Mouse (Mus musculus) 3T3-L1 (cell line): ENCODE measurements around the gene Ube2m.
A peak's percentile ranks its signal among the peaks of the same experiment; 100 is the strongest.

Experiments
- DNase-seq: peaks from one replicate; pipeline ENCODE4 v3.0.0-alpha.2; 2015; ENCODE audit warnings: low read depth, low spot score

Gene Ube2m

DNA sequence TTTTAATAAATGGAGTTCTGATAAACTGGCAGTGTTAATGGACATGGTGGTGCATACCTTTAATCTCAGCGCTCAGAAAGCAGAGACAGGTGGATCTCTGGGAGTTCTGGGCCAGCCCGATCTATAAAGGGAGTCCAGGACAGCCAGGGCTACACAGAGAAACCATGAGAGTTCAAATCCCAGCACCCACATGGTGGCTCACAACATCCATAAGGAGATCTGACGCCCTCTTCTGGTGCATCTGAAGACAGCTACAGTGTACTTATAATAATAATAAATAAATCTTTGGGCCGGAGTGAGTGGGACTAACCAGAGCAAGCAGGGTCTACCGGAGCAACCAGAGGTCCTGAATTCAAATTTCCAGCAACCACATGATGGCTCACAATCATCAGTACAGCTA, 34.7 kb downstream of the Ube2m start:
- no peak for DNase-seq

DNA sequence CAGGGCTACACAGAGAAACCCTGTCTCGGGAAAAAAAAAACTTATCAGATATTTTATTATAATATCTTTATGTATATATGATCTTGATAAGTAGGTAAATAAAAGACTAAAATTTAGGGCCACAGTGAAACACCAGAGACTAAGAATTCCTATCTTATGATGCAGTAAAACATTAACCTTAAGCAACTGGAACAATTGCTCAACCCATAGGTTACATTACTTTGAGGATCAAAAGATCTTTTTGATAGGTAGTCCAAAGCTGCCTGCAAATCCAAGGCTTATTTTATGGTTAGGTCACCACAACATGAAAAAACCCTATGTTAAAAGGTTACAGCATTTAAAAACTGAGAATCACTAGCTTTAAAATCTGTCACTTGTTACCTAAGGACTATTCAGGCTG, 36.5 kb downstream of the Ube2m start:
- no peak for DNase-seq

DNA sequence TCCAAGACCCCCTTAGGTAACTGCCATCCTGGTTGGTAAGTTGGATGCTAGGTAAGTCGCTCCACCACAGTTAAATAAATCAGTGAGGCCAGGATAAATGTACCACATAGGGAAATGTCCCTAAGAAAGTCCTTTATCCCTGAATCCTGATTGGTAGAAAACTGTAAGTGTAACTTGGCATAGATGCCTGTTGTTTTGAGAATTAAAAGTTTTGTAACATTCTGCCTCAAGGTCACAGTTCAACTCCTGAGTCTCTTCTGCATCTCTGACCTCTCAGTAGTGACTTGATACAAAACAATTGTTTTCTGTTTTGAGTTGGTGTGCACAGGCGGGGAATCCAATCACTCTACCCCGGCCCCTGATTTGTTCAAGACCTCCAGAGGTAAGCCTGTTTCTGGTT, 39.2 kb downstream of the Ube2m start, which contains the start of gene Trim28:
TSS of gene Trim28 (plus strand) at position 264 of the 400 bp plus-strand sequence.
- DNase-seq, result no peak

- DNase-seq, result no peak
Measured at GRCm38 (mm10) chr7:12998053-12998452, 40.0 kb downstream of the Ube2m start, which contains the start of gene Slc27a5. Slc27a5 (minus strand) TSS chr7:12998192.

DNA sequence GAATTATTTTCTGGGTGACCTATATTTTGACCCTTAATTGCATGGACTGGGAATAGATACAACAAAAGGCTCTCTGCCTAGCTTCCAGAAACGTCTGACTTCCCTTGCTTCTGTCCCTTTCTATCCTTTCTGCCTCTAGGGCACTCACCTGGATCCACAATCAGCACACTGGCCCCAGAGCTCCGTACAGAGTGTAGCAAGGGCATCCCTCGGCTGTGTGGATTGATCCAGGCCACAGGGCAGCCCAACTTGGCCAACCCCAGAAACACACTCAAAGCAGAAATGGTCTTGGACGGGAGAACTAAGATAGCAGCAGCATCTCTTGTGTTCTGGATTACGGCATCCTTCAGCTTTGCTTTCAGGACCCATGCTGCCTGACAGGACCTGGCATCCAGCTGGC, 40.8 kb downstream of the Ube2m start:
- DNase-seq, result no peak

DNA sequence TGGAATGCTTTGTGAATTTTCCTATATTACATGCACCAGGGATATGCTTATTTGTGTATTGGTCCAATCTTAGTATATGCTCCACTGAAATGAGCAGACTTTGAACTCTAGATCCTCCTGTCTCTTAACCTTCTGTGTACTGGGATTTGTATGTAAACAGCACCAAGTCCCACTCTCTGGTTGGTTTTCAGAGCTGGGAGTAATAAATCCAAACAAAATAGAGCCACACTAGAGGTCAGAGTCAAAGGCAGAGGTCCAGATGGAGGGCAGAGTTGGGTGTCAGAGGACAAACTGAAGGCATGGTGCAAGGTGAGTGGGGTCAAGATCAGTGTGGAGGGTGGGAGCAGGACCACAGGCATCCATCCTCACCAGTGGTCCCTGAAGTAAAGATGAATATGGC, 42.2 kb downstream of the Ube2m start:
- no peak for DNase-seq

GRCm38 (mm10) chr7:12993148-12993547, 44.9 kb downstream of the Ube2m start:
- no peak for DNase-seq

DNA sequence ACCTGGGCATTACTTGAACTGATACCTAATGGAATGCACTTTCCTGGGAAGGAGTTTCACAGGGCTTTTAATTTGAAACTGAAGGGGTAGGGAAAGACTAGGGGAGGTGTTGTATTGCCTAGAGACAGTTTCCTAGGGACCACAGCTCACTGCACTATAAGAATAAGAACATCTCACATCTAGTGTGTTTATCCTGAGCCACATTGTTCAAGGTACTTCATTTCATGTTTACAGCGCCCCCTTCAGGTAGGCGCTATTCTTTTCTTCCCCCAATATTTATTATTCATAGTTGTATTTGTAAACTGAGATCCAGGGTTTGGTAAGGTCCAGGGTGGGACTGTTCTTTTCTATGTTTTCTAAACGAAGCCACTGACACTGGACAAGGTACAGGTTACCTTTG, 45.9 kb downstream of the Ube2m start:
- peak; percentile 29 for DNase-seq

DNA sequence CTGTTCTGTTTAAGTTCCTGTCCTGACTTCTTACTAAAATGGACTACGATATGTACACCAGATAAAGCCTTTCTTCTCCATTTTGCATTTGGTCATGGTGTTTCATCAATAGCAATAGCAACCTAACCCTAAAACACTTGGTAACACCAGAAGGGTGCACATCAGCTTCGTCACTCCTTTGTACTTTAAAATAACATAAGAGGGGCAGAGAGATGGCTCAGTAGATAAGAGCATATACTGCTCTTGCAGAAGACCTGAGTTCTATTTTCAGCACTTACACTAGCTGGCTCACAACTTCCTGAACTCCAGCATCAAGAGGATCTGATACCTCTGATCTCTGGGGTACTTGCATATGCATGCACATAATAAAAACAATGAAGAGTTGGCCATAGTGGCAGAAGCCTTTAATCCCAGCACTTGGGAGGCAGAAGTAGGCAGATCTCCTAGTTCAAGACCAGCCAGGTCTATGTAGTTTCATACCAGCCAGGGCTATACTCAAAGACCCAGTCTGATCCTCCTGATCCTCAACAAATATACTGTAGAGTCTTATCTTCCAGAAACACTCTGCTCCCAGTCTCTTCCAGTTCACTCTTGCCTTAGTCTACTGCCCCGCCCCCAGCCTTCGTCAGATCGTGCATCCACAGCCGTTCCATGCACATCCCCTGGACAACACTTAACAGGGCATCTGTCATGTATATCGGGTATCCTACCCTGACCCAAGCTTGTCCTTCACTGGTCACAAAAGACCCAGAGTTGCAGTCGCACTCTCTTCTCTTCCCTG, 50.5 kb downstream of the Ube2m start:
- DNase-seq, result no peak

DNA sequence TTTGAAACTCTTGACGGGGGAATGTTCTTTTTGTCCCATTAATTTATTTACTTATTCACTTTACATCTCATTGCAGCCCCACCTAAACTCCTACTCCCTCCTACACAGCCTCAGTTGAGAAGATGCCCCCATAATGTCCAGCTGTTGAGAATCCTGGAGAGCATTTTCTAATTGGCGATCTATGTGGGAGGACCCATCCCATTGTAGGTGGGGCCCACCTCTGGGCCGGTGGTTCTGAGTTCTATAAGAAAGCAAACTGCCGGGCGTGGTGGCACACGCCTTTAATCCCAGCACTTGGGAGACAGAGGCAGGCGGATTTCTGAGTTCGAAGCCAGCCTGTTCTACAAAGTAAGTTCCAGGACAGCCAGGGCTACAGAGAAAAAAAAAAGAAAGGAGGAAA, 51.2 kb downstream of the Ube2m start:
- DNase-seq, result no peak

DNA sequence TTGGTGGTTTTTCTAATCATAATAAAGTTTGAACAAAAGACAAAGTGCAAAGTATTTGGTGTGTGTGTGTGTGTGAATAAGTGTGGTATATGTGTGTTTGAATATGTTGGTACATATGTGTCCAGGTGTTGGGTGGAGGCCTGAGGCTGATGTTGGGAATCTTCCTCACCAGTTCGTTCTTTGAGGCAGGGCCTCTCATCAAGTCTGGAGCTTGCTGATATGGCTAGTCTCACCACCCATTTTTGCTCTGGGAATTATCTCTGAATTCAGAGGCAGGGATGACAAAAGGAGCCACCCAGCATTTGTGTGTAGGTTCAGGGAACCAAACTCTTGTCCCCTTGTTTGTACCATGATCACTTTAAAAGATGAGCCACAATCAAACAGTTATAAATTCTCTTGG, 52.4 kb downstream of the Ube2m start:
- DNase-seq, result no peak
